Mouse (Mus musculus) ES-E14 (cell line): ENCODE measurements at regions not wholly inside any gene's neighbourhood (a gene's known extent, or its start where the extent isn't known, plus 50 kb on each side); places are given as distances from the start of the nearest gene placed in this dataset.
A peak's percentile ranks its signal among the peaks of the same experiment; 100 is the strongest.

Experiments
- DNase-seq: peaks from one replicate; pipeline ENCODE4 v3.0.0-alpha.2; 2013; ENCODE audit warnings: low read depth, low spot score
- H3K27ac ChIP-seq: 2 replicates; pipeline ENCODE4 v1.5.1; 2012; ENCODE audit warnings: low read depth, mild to moderate bottlenecking, low read length, moderate library complexity, mixed read lengths; ENCODE audit not compliant: poor library complexity, insufficient read depth, severe bottlenecking
- H3K36me3 ChIP-seq: 2 replicates; pipeline ENCODE4 v1.6.1; 2012; ENCODE audit warnings: mild to moderate bottlenecking, low read length, moderate library complexity, mixed read lengths; ENCODE audit not compliant: control insufficient read depth, poor library complexity, insufficient read depth, severe bottlenecking
- H3K4me1 ChIP-seq, 2 experiments: fragments of 150-350 bp in 1 of 2; sonication (generic) in 1 of 2; 2 replicates each; pipeline ENCODE4 v1.6.1; 2012; ENCODE audit warnings: low read length in 2 of 2, mild to moderate bottlenecking in 1 of 2, mixed read lengths in 1 of 2; ENCODE audit not compliant: control insufficient read depth in 2 of 2, insufficient read depth in 2 of 2, poor library complexity in 1 of 2
- H3K4me3 ChIP-seq, 2 experiments: fragments of 150-350 bp in 1 of 2; sonication (generic) in 1 of 2; 2 replicates each; pipeline ENCODE4 v1.5.1; 2012; ENCODE audit warnings: low read length in 2 of 2, low read depth in 1 of 2, mild to moderate bottlenecking in 1 of 2, mixed read lengths in 1 of 2; ENCODE audit not compliant: insufficient read depth in 1 of 2, poor library complexity in 1 of 2, severe bottlenecking in 1 of 2
- H3K9ac ChIP-seq: 2 replicates; pipeline ENCODE4 v1.6.1; 2012; ENCODE audit warnings: low read depth, mild to moderate bottlenecking, low read length, mixed read lengths; ENCODE audit not compliant: poor library complexity, insufficient read depth, severe bottlenecking
- H3K9me3 ChIP-seq: fragments of 150-350 bp; sonication (generic); 2 replicates; pipeline ENCODE4 v1.6.1; 2012; ENCODE audit warnings: low read depth, mild to moderate bottlenecking, low read length; ENCODE audit not compliant: control insufficient read depth, insufficient read depth
- CHD2 ChIP-seq: IDR thresholded peaks from 2 replicates; pipeline ENCODE4 v1.6.1; 2014; ENCODE audit warnings: mild to moderate bottlenecking, low read depth, low read length, inconsistent platforms
- HCFC1 ChIP-seq: IDR thresholded peaks from 2 replicates; pipeline ENCODE4 v1.6.1; 2012; ENCODE audit warnings: low read length, inconsistent platforms, borderline replicate concordance; ENCODE audit not compliant: insufficient read depth
- MAFK ChIP-seq: IDR thresholded peaks from 2 replicates; pipeline ENCODE4 v1.6.1; 2014; ENCODE audit warnings: mild to moderate bottlenecking, low read depth, low read length, inconsistent platforms; ENCODE audit not compliant: insufficient read depth
- ZC3H11A ChIP-seq: IDR thresholded peaks from 2 replicates; pipeline ENCODE4 v1.6.1; 2012; ENCODE audit warnings: low read depth, mild to moderate bottlenecking, inconsistent platforms, low read length, borderline replicate concordance
- ZNF384 ChIP-seq: IDR thresholded peaks from 2 replicates; pipeline ENCODE4 v1.6.1; 2012; ENCODE audit warnings: low read depth, low read length, inconsistent platforms
- in situ Hi-C, 2 experiments: fragments of 600-800 bp; cut with MboI; formaldehyde crosslinking; loops; one replicate each; pipeline ENCODE4 v1.15.1; 2025; ENCODE audit warnings: low sequenced_read_pairs in 2 of 2, inconsistent platforms in 1 of 2; ENCODE audit not compliant: unreplicated experiment in 2 of 2

DNA sequence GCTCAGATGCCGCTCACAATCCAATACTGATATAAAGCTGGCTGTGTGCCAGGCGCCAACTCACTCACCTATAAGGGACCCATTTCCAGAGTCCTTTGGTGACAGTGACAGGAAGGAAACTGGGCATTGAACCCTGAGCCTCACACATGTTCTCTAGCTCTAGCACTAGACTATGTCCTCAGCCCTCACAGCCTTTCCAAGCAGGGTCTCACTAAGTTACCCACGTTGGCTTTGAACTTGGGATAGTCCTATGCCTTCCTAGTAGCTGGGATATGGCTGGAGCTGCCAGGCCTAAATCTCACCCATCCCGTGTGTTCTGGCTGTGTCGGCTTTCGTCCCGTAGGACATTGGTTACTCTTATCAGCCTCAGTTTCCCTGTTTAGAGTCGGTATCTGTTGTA lies 458.4 kb upstream of the Cdh4 start:
- no peaks in the 10 kb centered on the region for H3K4me1 ChIP-seq
- no peaks in the 10 kb centered on the region for H3K9me3 ChIP-seq
- in situ Hi-C loops, result no loop called here
- H3K27ac ChIP-seq, result no peak overlapping the region
- no peak overlapping the region for H3K9ac ChIP-seq
- H3K4me3 ChIP-seq, result no peak overlapping the region
- DNase-seq, result no peak
- H3K36me3 ChIP-seq, result no peaks in the 10 kb centered on the region
- TF ChIP-seq MAFK (no peak), HCFC1 (no peak), CHD2 (no peak), ZNF384 (no peak), ZC3H11A (no peak)

DNA sequence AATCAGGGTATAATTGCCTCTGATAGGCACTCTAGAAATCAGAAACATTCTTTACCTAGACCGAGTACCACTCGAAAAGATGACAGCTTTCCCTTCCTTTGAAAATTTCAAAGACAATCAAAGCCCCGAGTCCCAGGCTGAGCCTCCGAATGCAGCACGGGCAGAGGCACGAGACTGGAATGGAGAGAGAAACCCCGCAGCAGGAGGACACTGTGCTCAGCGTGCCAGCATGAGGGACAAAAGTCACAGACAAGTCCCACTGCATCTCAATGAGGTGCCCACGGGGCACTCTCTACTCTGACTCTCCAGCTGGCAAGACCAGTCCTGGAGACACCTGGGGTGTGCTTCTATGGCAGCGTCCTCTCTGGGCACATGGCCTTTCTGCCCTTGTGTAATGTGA lies 454.3 kb upstream of the Cdh4 start:
- in situ Hi-C loops, result no loop called here
- H3K9me3 ChIP-seq, result no peaks in the 10 kb centered on the region
- no peaks in the 10 kb centered on the region for H3K36me3 ChIP-seq
- no peak overlapping the region for H3K4me3 ChIP-seq
- no peak overlapping the region for H3K27ac ChIP-seq
- H3K4me1 ChIP-seq, result no peaks in the 10 kb centered on the region
- H3K9ac ChIP-seq, result no peak overlapping the region
- DNase-seq, result no peak
- no peak for TF ChIP-seq CHD2
- TF ChIP-seq ZNF384, result no peak
- no peak for TF ChIP-seq ZC3H11A
- TF ChIP-seq MAFK, result no peak
- no peak for TF ChIP-seq HCFC1

DNA sequence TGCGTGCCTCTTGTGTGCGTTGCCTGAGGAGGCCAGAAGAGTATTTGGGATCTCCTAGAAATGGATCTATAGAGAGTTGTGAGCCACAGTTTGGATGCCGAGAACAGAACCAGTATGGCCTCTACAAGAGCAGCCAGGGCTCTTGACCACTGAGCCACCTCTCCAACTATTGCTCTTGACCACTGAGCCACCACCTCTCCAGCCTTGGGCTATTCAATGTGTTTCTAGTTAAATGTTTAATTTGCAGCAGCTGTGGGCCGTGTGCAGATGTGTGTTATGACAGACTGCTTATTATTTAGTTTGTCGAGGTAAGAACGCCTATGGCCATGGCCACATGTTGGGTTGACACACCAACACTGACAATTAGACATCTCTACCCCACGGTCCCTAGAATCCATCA lies 452.9 kb upstream of the Cdh4 start:
- TF ChIP-seq HCFC1 (no peak), ZNF384 (no peak), ZC3H11A (no peak), CHD2 (no peak), MAFK (no peak)
- H3K4me1 ChIP-seq, result no peaks in the 10 kb centered on the region
- H3K36me3 ChIP-seq, result no peaks in the 10 kb centered on the region
- in situ Hi-C loops, result no loop called here
- DNase-seq, result no peak
- H3K9ac ChIP-seq, result no peak overlapping the region
- H3K27ac ChIP-seq, result no peak overlapping the region
- no peaks in the 10 kb centered on the region for H3K9me3 ChIP-seq
- no peak overlapping the region for H3K4me3 ChIP-seq

DNA sequence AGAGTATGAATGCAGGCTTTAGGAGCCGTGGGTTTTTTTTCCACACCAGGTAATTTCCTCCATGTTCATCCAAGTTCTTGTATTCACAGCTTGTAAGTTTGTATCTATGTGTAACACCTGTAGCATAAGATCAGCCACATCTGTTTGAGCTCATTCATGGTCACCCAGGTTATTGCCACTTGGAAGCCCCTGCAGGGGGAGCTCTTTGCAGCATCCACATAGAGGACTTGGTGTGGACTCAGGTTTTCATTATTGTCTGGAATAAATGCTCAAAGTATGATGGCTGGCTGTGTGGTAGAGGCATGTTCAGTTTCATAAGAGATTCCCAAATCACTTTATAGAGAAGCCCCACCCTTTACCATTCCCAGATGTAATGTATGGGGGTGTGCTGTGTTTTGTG lies 452.4 kb upstream of the Cdh4 start:
- no peak overlapping the region for H3K27ac ChIP-seq
- TF ChIP-seq ZNF384, result no peak
- no peak for TF ChIP-seq HCFC1
- TF ChIP-seq ZC3H11A, result no peak
- no peak for TF ChIP-seq CHD2
- TF ChIP-seq MAFK, result no peak
- no peaks in the 10 kb centered on the region for H3K36me3 ChIP-seq
- no peak overlapping the region for H3K4me3 ChIP-seq
- no peaks in the 10 kb centered on the region for H3K4me1 ChIP-seq
- H3K9ac ChIP-seq, result no peak overlapping the region
- no peaks in the 10 kb centered on the region for H3K9me3 ChIP-seq
- in situ Hi-C loops, result no loop called here
- DNase-seq, result peak; percentile 15

DNA sequence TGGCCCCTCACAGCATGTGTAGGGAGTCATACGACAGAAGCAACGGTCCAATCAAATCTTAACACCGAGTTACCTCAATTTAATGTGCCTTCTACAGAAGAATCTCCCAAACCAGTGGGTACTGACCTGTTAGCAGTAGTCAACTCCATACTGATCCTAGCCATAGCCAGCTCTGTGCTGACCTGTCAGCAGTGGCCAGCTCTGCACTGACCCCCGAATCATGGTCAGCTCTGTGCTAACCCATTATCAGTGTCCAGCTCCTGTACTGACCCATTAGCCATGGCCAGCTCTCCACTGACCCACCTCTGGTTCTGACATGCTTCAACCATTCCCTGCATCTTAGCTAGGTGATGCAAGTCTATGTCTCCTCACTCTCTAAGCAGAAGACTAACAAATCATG lies 451.3 kb upstream of the Cdh4 start:
- in situ Hi-C loops, result no loop called here
- Histone ChIP-seq H3K27ac (no peak overlapping the region), H3K9ac (no peak overlapping the region), H3K36me3 (no peaks in the 10 kb centered on the region), H3K4me3 (no peak overlapping the region), H3K4me1 (no peaks in the 10 kb centered on the region), H3K9me3 (no peaks in the 10 kb centered on the region)
- TF ChIP-seq ZNF384, result no peak
- no peak for TF ChIP-seq ZC3H11A
- no peak for TF ChIP-seq CHD2
- no peak for TF ChIP-seq MAFK
- no peak for TF ChIP-seq HCFC1
- no peak for DNase-seq
